Mouse (Mus musculus): ENCODE measurements at regions not wholly inside any gene's neighbourhood (a gene's known extent, or its start where the extent isn't known, plus 50 kb on each side); places are given as distances from the start of the nearest gene placed in this dataset.

DNA sequence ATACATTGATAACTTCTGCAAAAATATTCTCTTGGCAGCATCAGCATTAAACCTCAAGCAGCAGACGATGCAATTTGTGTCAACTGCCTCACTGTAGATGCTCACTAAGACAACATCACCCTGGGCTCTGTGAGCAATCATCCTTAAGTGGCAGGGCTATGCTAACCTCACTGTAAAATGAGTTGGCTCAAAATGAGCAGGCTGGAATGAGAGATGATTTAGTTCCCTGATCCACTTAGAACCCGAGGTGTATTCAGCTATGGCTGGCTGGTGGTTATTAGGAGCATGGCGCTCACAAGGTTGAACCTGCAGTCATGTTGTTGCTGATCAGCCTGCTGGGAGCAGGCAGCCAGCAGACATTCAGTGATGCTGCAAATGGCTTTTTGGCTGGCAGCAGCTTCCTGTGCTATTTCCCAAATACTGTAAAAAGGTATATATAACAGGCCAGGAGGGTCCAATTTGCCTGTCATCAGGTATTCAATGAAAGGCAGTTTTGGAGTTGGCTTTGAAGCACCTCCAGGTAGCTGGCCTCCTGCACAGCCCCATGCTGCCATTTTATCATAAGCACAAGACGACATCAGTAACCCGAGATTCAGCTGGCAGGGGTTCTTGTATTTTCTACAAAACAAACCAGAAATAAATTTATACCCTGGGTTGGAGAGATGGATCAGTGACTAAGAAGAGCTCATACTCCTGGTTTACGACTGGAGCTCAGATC lies 159.6 kb upstream of the Nrsn1 start:
- no peaks in the 10 kb centered on the region for H3K27me3 ChIP-seq
- WGBS (ENCODE audit: insufficient replicate concordance) = 49% methylated on average over 6 of the region's 6 CpGs
- DNase-seq (no peak), ATAC-seq (ENCODE audit: low read depth) (no peak)
- no peak overlapping the region for H3K27ac ChIP-seq
- H3K9ac ChIP-seq = no peak overlapping the region
- no peaks in the 10 kb centered on the region for H3K4me1 ChIP-seq (replicated peaks)
- H3K4me3 ChIP-seq (replicated peaks) = no peak overlapping the region
- no peaks in the 10 kb centered on the region for H3K9me3 ChIP-seq (replicated peaks)
- H3K36me3 ChIP-seq = no peaks in the 10 kb centered on the region
- H3K4me2 ChIP-seq = no peak overlapping the region

DNA sequence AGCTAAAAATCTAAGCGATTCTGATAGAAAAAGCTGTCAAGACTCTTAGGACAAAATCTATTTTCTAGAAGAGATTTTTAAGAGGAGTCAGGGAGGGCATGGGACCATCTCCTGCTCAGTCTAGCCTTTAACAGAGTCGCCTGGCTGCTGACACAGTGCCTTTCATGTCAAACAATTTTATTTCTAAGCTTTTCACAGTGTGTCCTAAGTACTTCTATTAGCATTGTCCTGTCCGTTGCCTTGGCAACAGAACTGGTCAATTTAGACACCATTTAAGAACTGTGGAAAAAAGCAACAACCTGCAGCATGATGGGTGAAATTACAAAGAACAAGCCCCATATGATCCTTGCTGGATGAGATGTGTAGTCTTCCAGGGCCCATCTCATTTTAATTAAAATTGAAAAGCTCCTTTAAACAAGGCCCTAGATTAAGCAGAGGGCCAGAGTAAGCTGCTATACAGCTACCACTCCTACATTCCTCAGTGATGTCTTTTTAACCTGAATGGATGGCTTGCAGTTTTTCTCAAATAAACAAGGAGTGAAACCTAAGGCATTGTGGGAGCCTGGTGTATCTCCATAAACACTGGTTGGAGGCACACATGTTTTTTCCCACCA lies 133.0 kb upstream of the Nrsn1 start:
- 45% methylated on average over 3 of the region's 3 CpGs for WGBS (ENCODE audit: insufficient replicate concordance)

DNA sequence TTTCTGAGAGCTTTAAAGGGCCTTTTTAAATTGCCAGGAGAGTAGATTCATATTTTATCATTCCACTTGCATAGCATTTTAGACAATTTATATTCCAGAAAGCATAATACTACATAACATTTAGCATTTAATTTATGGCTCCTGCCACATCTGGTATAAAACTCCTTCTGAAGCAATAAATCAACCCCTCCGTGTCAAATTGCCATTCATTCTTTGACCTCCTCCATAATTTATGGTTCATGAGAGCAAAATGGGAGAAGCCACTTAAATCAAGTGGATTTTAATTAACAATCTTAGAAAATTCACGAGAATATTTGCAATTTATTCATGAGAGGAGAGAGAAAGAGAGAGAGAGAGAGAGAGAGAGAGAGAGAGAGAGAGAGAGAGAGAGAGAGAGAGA lies 132.4 kb upstream of the Nrsn1 start:
- 32% methylated on average over 2 of the region's 2 CpGs for WGBS (ENCODE audit: insufficient replicate concordance)
- Histone ChIP-seq H3K9me3 (replicated peaks) (no peaks in the 10 kb centered on the region), H3K4me2 (no peak overlapping the region), H3K4me1 (replicated peaks) (no peaks in the 10 kb centered on the region), H3K4me3 (replicated peaks) (no peak overlapping the region), H3K27ac (no peak overlapping the region), H3K9ac (no peak overlapping the region), H3K27me3 (no peaks in the 10 kb centered on the region), H3K36me3 (no peaks in the 10 kb centered on the region)
- ATAC-seq (ENCODE audit: low read depth) (no peak), DNase-seq (no peak)

More for the DNA sequence above, 133.0 kb upstream of the Nrsn1 start:
- Histone ChIP-seq H3K27me3 (no peaks in the 10 kb centered on the region), H3K9ac (no peak overlapping the region), H3K36me3 (no peaks in the 10 kb centered on the region), H3K27ac (no peak overlapping the region), H3K9me3 (replicated peaks) (no peaks in the 10 kb centered on the region), H3K4me2 (no peak overlapping the region), H3K4me1 (replicated peaks) (no peaks in the 10 kb centered on the region), H3K4me3 (replicated peaks) (no peak overlapping the region)
- DNase-seq = no peak
- ATAC-seq (ENCODE audit: low read depth) = no peak

DNA sequence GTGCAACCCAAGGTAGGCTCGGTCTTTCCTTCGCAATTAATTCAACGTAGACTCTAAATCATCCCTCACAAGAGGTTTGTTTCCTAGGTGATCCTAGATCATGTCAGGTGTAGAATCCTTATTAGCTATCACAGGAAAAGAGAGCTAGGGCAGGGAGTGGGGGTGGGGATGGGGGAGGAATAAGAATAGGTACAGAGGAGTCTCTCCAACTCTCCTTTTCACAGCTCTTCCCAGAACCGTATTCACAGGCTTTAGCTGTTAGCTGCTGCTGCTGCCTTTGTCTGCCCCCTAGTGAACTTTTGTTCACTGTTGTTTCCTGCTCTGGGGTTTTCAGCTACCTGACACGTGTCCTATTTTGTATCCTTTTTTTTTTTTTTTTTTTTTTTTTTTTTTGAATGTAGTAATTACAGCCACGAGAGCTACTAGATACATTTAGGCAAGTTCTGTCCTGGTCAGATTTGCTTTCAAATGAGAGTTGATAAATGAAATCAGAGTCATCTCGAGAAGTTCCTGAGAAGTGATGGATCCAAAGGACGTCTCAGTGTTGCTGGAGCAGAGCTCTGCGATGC lies 131.7 kb upstream of the Nrsn1 start:
- ATAC-seq (ENCODE audit: low read depth) = no peak
- H3K36me3 ChIP-seq = no peaks in the 10 kb centered on the region
- H3K9ac ChIP-seq = no peak overlapping the region
- no peak for DNase-seq
- H3K4me3 ChIP-seq (replicated peaks) = no peak overlapping the region
- H3K27ac ChIP-seq = no peak overlapping the region
- no peak overlapping the region for H3K4me2 ChIP-seq
- H3K9me3 ChIP-seq (replicated peaks) = no peaks in the 10 kb centered on the region
- no peaks in the 10 kb centered on the region for H3K27me3 ChIP-seq
- 52% methylated on average over 9 of the region's 9 CpGs for WGBS (ENCODE audit: insufficient replicate concordance)
- no peaks in the 10 kb centered on the region for H3K4me1 ChIP-seq (replicated peaks)

- WGBS (ENCODE audit: insufficient replicate concordance) = 58% methylated on average over 5 of the region's 5 CpGs
- Histone ChIP-seq H3K4me1 (replicated peaks) (no peaks in the 10 kb centered on the region), H3K9me3 (replicated peaks) (no peaks in the 10 kb centered on the region), H3K4me3 (replicated peaks) (no peak overlapping the region), H3K27ac (no peak overlapping the region), H3K27me3 (no peaks in the 10 kb centered on the region), H3K9ac (no peak overlapping the region), H3K4me2 (no peak overlapping the region), H3K36me3 (no peaks in the 10 kb centered on the region)
- DNase-seq (no peak), ATAC-seq (ENCODE audit: low read depth) (no peak)
Measured at GRCm38 (mm10) chr13:25392770-25393290, 122.5 kb upstream of the Nrsn1 start.

- DNase-seq (no peak), ATAC-seq (ENCODE audit: low read depth) (no peak)
- Histone ChIP-seq H3K4me3 (replicated peaks) (no peak overlapping the region), H3K9ac (no peak overlapping the region), H3K27ac (no peak overlapping the region), H3K4me1 (replicated peaks) (no peaks in the 10 kb centered on the region), H3K4me2 (no peak overlapping the region), H3K36me3 (no peaks in the 10 kb centered on the region), H3K9me3 (replicated peaks) (no peaks in the 10 kb centered on the region), H3K27me3 (no peaks in the 10 kb centered on the region)
- WGBS (ENCODE audit: insufficient replicate concordance) = 43% methylated on average over 4 of the region's 4 CpGs
Measured at GRCm38 (mm10) chr13:25362627-25362967, 92.3 kb upstream of the Nrsn1 start.

DNA sequence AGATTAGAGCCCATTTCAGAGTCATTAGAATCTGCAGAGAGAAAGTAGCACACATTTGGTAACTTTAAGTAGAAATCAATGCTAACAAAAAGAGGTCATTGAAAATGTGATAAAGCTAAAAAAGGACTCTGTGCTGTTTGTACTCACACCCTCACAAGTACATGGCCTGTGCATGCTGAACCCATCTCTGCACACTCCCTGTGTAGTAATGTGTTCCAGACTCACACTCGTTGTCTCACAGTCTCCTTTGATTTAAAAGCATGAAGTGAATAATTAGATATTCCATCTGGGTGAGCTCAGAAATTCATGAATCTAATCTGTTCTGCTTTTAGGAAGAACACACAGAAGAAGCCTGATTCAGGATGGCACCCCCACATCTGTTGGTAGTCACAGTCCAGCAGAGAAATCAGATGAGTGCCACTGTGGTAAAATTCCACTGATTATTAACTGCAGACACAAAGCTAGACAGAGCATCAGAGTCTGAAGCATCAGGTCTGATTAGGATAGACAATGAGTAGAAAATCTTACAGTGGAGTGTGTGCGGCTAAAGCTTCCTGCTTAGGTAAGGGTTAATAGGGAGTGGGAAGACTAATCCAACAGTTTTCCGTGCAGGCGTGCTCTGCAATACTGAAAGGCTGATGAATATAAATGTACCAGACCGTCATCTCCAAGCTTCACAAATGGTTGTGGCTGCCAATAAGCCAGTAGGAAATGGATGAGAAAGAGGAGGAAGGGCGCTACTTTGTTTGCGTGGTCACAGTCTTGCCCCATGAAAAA lies 91.7 kb upstream of the Nrsn1 start:
- H3K27ac ChIP-seq = no peak overlapping the region
- 71% methylated on average over 7 of the region's 7 CpGs for whole genome bisulfite sequencing (ENCODE audit: insufficient replicate concordance)
- no peak overlapping the region for H3K9ac ChIP-seq
- ATAC-seq (ENCODE audit: low read depth) (no peak), DNase-seq (no peak)
- no peak overlapping the region for H3K4me2 ChIP-seq
- H3K9me3 ChIP-seq (replicated peaks) = no peaks in the 10 kb centered on the region
- no peaks in the 10 kb centered on the region for H3K4me1 ChIP-seq (replicated peaks)
- H3K36me3 ChIP-seq = no peaks in the 10 kb centered on the region
- H3K4me3 ChIP-seq (replicated peaks) = no peak overlapping the region
- no peaks in the 10 kb centered on the region for H3K27me3 ChIP-seq

- WGBS (ENCODE audit: insufficient replicate concordance) = 25% methylated on average over 5 of the region's 5 CpGs
- Histone ChIP-seq H3K4me3 (replicated peaks) (no peak overlapping the region), H3K9ac (no peak overlapping the region), H3K4me1 (replicated peaks) (no peaks in the 10 kb centered on the region), H3K36me3 (no peaks in the 10 kb centered on the region), H3K9me3 (replicated peaks) (no peaks in the 10 kb centered on the region), H3K27ac (no peak overlapping the region), H3K4me2 (no peak overlapping the region), H3K27me3 (no peaks in the 10 kb centered on the region)
- ATAC-seq (ENCODE audit: low read depth) (no peak), DNase-seq (no peak)
Measured at GRCm38 (mm10) chr13:25347558-25347957, 77.3 kb upstream of the Nrsn1 start.

GRCm38 (mm10) chr13:25343309-25343708 lies 73.0 kb upstream of the Nrsn1 start:
- Histone ChIP-seq H3K27me3 (no peaks in the 10 kb centered on the region), H3K9me3 (replicated peaks) (no peaks in the 10 kb centered on the region), H3K36me3 (no peaks in the 10 kb centered on the region), H3K4me2 (no peak overlapping the region), H3K4me3 (replicated peaks) (no peak overlapping the region), H3K4me1 (replicated peaks) (no peaks in the 10 kb centered on the region), H3K27ac (no peak overlapping the region), H3K9ac (no peak overlapping the region)
- DNase-seq (no peak), ATAC-seq (ENCODE audit: low read depth) (no peak)
- WGBS (ENCODE audit: insufficient replicate concordance) = 66% methylated on average over 6 of the region's 6 CpGs

DNA sequence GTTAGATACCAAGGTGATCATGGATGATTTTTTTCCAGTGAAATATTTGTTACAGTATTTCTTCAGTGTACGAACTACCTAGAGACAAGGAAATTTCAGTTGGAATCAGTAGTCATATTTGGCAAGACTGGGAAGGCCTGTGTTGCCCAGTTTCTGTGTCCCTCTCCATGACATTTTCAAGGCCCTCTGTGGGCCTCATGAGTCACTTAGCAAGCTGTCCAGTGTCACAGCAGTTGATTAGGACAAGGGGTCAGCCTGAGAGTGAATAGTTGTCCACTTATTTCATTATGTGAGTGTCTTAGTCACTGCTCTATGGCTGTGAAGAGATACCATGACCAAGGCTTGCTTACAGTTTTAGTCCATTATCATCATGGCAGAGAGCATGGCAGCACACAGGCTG lies 71.5 kb upstream of the Nrsn1 start:
- WGBS (ENCODE audit: insufficient replicate concordance) = 44% methylated on average over 1 of the region's 1 CpGs
- H3K4me2 ChIP-seq = no peak overlapping the region

GRCm38 (mm10) chr13:25333803-25334202 lies 63.5 kb upstream of the Nrsn1 start:
- ATAC-seq (ENCODE audit: low read depth) (no peak), DNase-seq (no peak)
- 0 out of 2 replicates have a peak, but pooled peaks cover 2% of the 10 kb centered on the region for H3K9me3 ChIP-seq (replicated peaks)
- no peaks in the 10 kb centered on the region for H3K27me3 ChIP-seq
- H3K4me1 ChIP-seq (replicated peaks) = no peaks in the 10 kb centered on the region
- H3K4me3 ChIP-seq (replicated peaks) = no peak overlapping the region
- no peaks in the 10 kb centered on the region for H3K36me3 ChIP-seq
- no peak overlapping the region for H3K9ac ChIP-seq
- H3K27ac ChIP-seq = no peak overlapping the region
- WGBS (ENCODE audit: insufficient replicate concordance) = 71% methylated on average over 1 of the region's 1 CpGs
- no peak overlapping the region for H3K4me2 ChIP-seq

More for the DNA sequence above, 71.5 kb upstream of the Nrsn1 start:
- H3K9ac ChIP-seq = no peak overlapping the region
- H3K4me1 ChIP-seq (replicated peaks) = no peaks in the 10 kb centered on the region
- DNase-seq = no peak
- H3K27ac ChIP-seq = no peak overlapping the region
- no peak for ATAC-seq (ENCODE audit: low read depth)
- no peaks in the 10 kb centered on the region for H3K27me3 ChIP-seq
- H3K36me3 ChIP-seq = no peaks in the 10 kb centered on the region
- no peak overlapping the region for H3K4me3 ChIP-seq (replicated peaks)
- H3K9me3 ChIP-seq (replicated peaks) = 0 out of 2 replicates have a peak, but pooled peaks cover 2% of the 10 kb centered on the region
